14 mouse cellular contexts compared by ENCODE assay signal in the genomic region with DNA sequence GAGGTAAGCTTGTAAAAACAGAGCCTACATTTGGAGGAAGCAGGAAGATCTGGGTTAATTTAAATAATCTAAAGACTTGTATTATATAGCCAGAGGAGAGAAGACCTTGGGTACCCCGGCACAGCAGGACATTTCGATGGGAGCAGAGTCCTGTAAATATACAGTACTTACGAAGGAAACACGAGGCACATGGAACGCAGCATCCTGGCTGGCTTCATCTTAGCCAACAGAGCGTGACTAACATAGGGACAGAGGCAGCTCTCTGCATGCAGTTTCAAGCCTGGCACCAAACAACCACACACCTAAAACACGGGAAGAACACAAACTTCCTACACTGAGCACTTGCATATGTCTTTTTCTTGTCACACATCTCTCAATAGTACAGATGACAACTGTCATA.
"Had no signal": no experiment of that assay in that cellular context is flagged by ENCODE, and none has a peak within 500 bp of the region (broad histone marks: within the 10 kb centered on the region; RNA-seq: fewer than 3 reads in every experiment).

No protein-coding gene starts in this region.

- H3K4me2 ChIP-seq: liver, embryonic 11.5 days; lung, embryonic 14.5 days; midbrain, embryonic 11.5 days; midbrain, embryonic 15.5 days; neural tube, embryonic 12.5 days; stomach, embryonic 15.5 days had no signal

- H3K9ac ChIP-seq: lung, embryonic 14.5 days; midbrain, embryonic 15.5 days; neural tube, embryonic 12.5 days; stomach, embryonic 15.5 days had no signal

- DNase-seq: kidney, postnatal 25 days; lung, embryonic 14.5 days; lung, postnatal 10 days; lung, postnatal 4 days; right cerebral cortex, postnatal 14 days; thymus, postnatal 4 days had no signal

- H3K27ac ChIP-seq: left cerebral cortex, adult 2 months; limb, embryonic 10.5 days; midbrain, embryonic 15.5 days; neural tube, embryonic 12.5 days; stomach, embryonic 15.5 days had no signal

- H3K4me3 ChIP-seq: left cerebral cortex, adult 2 months; limb, embryonic 10.5 days; megakaryocyte, embryonic 14.5 days; midbrain, embryonic 15.5 days; neural tube, embryonic 12.5 days; stomach, embryonic 15.5 days had no signal

- H3K4me1 ChIP-seq: megakaryocyte, embryonic 14.5 days; midbrain, embryonic 15.5 days; stomach, embryonic 15.5 days had no signal

- H3K36me3 ChIP-seq: limb, embryonic 10.5 days; midbrain, embryonic 15.5 days; neural tube, embryonic 12.5 days; stomach, embryonic 15.5 days had no signal

- H3K9me3 ChIP-seq: limb, embryonic 10.5 days; megakaryocyte, embryonic 14.5 days; midbrain, embryonic 15.5 days; neural tube, embryonic 12.5 days; stomach, embryonic 15.5 days had no signal

- H3K27me3 ChIP-seq: megakaryocyte, embryonic 14.5 days; midbrain, embryonic 15.5 days; neural tube, embryonic 12.5 days; stomach, embryonic 15.5 days had no signal

- ATAC-seq: midbrain, embryonic 15.5 days had no signal
